Mouse (Mus musculus): ENCODE data around the gene Rps6ka1.

Gene Rps6ka1

DNA sequence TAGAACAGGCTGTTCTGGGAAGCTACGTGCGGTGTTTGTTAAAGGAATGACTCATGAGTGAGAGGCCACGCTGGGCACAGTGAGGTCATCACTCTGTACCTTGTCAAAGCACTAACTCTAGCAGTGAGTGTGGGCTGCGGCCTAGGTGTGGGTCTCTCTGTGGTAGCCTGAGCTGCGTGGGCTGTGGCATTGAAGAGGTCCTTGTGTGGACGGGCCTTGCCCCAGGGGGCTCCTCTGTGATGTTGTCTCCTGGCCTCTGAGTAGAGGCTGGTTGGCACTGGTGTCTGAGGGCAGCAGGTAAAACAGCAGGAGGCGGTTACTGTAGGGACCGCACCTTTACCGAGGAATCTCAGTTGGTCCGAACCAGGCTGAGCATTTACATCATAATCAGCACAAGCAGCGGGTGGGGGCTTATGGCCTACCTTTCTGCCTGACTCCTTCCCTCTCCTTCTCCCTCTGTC is 9.9 kb upstream of the Rps6ka1 start:
- no peak for DNase-seq (ENCODE audit: low spot score)

DNA sequence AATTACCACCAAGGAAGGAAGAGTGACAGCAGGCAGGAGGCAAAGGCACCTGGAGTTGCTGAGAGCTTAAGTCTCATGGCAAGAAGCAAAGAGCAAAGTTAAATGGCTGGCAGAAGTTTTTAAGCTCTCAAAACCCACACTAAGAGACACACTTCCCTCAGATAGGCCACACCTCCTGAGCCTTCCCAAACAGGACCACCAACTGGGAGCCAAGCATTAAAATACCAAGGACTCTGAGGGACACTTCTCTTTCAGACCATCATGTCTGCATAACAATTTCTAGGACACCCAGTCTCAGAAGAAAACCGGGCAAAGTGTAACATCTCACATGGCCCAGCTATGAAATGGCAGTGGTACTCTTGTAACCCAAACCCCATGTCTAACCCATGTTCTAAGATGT is 9.4 kb upstream of the Rps6ka1 start:
- no peak for DNase-seq (ENCODE audit: low spot score)

DNA sequence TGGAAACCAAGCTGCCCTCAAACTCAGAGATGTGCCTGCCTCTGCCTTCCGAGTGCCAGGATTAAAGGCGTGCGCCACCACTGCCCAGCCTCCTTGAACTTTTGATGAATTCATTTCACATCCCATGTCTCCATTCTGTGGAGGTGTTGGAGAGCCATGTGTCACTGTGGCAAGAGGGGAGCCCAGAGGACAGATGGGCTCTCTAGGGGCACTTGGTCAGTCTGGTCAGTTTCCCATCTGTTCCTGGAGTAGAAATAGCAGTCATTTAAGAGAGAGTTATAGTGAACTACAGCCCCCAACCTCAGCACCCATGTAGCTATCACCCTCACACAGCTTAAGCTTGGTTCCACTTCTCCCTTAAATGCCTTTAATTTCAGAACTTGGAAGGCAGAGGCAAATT is 8.4 kb upstream of the Rps6ka1 start:
- DNase-seq (ENCODE audit: low spot score), result no peak

DNA sequence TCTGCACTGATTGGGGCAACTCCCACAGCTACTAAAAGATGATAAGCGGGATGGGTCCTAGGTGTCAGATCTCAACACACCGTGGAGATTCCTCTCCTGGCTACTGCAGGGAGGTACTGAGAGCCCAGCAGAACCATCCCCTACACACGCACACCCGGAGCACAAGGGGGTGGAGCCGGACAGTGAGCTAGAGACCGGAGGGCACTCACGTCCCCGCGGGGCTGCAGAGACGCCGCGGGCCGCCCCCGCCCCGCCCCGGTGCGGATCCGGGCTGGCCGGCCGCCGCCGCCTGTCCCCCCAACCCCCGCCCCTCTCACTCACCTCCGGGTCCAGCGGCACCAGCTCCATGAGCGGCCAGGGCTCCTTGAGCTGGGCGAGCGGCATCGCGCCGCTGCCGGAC is 348 bp downstream of the Rps6ka1 start:
- no peak for DNase-seq (ENCODE audit: low spot score)

DNA sequence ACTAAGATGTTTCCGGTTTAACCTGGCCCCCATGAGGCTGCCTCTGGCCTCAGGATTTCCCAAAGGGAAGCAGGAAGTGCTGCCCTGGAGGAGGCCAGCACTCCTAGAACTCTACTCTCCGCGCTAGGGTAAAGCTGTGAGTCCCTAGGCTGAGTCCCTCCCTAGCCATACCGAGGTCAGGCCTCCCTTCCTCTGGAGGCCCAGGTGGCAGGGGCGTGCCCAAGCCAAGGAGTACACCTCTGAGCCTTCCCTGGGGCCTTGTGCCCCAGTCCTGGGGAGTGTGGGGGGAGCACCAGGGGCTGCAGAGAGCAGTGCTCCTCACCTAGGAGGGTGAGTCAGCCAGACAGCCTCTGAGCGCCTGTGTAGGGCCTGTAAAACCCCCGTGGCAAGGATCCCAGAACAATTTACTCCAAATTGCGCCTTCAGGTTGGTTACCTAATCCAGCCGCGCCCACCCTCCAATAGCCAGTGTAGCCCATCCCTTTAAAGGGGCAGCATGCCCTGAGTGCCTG is 1.6 kb downstream of the Rps6ka1 start:
- DNase-seq (ENCODE audit: low spot score), result no peak

DNA sequence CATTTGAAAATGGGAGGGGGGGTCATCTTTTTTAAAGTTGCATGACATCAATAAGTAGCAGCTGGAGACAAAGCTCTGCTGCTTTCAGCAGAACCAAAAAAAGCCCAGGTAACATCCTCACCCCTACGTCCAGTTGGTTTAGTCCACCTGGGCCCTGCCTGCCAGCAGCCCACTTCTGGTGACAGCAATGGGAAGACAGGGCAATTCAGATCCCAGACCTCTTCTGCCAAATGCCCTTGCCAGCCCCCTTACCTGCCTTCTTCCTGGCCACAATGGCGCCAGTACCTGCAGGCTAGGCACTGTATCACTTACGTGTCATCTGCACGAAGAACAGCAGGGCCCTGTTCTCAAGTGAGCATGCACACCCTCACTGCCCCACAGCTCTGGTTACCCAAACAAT is 2.3 kb downstream of the Rps6ka1 start:
- DNase-seq (ENCODE audit: low spot score), result no peak

DNA sequence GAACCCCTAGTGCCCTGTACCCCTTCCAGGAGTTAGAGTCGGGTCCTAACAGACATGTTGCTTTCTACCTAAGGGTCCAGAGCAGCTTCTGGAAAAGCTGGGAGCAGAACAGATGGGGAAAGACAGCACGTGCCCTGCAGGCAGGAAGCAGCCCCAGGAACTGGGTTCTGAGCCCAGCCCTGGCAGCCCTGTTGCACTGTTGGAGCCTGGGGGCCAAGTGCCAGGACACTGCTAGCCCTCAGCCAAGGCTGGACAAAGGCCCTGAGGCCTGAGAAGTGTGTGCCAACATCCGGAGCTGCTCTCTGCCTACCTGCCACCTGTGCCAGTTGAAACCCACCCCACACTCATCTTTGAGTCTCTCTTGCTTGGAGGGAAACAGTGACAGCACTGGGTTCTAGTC is 2.7 kb downstream of the Rps6ka1 start:
- DNase-seq (ENCODE audit: low spot score), result no peak

DNA sequence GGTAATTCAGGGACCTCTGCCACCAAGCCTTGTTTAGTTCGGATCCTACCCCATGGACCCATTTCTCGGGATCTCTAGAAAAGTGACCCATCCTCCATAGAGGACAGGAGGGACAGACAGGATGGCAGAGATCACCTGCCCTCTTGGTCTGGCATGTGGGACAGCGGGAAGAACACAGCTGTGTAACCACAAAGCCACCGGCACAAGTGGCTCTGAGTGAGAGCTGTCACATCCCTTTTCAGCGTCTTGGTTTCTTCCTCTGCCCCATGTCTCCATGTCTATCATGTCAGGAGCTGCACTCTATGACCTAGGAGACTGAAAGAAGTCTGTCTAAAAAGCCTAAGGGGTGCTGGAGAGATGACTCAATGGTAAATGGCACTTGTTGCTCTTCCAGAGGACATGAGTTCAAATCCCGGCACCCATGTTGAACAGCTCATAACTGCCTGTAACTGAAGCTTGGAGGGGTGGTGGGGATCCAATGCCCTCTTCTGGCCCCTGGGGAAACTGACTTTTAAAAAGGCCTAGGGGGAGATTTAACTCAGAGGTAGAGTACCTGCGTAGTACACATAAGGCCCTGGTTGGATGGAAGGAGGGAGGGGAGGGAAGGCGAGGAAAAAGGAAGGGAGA is 3.4 kb downstream of the Rps6ka1 start:
- DNase-seq (ENCODE audit: low spot score), result no peak

DNA sequence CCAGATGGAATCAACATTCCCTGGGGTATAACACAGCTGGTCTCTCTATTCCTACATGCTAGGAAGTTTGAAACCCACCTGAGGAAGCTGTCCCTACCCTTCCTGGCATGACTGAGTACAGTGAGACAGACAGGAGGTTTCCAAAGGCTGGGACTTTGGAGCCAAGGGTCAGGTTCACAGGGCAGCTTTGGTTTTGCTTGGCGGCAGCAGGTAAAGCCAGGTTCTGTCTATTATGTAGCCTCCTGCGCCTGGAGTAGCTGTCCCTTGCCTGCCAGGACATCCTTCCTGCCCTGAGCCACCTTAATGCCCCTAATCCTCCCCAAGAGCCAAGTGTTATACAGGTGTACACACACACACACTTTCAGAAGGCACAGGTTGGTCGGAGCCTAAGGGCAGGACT is 5.7 kb downstream of the Rps6ka1 start:
- DNase-seq (ENCODE audit: low spot score), result no peak

DNA sequence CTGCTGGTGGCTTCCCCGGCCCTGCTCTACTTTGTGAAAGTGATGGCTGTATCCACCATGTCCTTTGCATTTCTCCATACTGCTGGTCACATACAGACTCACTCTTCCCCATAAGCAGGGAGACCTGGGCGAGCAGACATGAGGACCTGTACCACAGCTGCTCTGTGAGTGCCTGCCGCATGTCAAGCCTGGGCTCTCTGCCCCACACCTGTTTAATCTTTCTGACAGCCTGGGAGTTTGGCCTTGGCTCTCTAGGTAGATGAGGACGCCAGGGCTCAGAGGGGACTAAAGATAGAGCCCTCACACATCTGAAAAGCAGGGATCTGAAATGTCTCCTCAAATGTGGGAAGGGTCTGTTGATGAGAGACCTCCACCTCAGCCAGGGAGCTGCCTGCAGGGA is 6.2 kb downstream of the Rps6ka1 start:
- no peak for DNase-seq (ENCODE audit: low spot score)

DNA sequence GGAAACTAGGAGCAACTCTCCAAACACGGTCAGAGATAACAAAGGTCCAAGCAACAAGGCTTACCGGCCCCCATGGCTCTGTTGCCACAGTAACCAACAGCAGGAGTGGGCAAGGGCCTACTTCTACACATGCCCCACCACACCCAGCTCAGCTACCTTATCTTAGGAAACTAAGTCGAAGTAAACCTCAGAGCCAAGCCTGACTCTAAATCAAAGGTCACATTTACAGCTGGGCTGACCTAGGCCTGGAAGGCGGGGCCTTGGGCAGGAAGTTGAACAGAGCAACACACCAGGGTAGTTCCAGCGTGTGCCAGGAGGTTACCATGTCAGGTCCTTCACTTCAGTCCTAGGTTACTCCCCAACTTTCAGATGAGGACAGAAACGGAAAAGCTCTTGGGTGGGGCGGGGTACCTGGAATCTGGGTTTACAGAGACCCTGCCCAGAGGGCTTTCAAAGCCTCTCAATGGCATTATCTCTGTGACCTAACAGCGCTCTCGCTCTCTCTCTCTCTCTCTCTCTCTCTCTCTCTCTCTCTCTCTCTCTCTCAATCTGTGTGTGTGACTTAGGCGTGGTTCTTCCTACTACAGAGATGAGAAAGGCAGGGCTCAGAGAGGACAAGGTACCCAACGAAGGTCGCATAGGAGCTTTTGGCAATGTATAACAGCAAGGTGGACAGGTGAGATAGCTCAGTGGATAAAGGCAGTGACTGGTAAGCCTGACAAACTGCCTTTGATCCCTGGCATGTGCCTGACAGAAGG is 8.3 kb downstream of the Rps6ka1 start:
- DNase-seq (ENCODE audit: low spot score), result no peak

DNA sequence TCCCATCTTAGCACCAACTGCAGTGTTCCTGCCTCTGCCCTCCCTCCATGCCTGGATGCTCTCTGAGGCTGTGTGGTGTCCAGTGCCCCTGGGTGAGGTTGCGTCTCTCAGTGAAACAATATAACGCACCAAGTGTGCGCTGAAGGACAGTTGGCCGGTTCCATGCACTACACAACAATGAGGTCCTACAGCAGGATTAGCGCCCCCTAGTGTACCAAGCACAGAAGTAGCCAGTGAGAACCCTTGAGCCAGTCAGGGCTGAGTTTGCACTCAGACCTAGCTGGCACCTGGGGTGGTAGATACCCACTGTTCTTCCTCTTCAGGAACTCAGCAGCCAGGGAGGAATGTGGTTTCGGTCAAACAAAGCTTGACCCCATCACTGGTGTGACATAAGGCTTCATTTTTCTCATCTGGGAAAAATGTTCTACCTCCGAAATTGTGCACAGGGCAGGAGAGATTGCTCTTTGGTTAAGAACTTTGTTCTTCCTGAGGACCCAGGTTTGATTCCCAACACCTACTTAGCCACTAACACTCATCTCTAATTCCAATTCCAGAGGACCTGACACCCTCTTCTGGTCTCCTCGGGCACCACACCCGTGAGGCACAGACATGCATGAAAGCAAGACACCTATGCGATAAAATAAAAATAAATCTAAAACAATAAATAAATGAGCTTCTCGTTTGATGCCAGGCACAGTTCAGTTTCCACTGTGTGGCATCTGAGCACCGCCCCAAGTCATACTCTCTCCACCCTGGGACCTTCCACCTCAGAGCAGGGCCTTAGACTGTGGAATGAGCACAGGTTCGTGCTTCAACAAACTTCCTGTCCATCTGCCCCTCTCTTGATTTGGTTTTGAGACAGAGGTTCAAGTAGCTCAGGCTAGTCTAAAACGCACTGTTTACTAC is 9.5 kb downstream of the Rps6ka1 start:
- no peak for DNase-seq (ENCODE audit: low spot score)

DNA sequence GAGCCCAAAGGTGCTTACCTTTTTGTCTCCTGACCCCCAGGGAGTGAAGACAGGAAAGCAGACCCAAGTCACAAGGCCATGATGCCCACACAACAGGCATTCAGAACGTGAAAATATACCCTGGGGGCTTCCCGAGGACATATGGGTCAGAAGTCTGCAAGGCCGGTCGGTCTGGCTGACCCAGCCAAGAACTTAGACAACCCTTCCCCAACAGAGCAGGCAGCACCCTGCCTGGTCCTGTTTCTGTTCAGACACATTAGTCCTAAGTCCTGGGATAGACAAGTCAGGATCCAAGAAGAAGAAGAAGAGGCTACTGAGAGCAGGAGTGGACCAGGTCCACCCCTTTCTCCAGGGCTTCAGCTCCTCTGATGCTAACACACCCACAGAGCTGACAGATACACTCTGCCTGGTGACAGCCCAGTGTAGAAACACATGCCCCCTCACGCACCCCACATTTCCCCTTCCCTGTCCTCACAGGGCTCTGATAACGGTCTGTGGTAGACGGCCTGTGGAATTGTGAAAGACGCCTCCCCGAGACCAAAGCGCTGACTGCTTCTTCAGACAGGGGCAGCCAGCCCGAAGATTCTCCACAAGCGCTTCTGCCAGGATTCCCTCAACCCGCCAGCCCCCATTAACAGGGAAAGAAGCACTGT is 12.6 kb downstream of the Rps6ka1 start:
- no peak for DNase-seq (ENCODE audit: low spot score)

DNA sequence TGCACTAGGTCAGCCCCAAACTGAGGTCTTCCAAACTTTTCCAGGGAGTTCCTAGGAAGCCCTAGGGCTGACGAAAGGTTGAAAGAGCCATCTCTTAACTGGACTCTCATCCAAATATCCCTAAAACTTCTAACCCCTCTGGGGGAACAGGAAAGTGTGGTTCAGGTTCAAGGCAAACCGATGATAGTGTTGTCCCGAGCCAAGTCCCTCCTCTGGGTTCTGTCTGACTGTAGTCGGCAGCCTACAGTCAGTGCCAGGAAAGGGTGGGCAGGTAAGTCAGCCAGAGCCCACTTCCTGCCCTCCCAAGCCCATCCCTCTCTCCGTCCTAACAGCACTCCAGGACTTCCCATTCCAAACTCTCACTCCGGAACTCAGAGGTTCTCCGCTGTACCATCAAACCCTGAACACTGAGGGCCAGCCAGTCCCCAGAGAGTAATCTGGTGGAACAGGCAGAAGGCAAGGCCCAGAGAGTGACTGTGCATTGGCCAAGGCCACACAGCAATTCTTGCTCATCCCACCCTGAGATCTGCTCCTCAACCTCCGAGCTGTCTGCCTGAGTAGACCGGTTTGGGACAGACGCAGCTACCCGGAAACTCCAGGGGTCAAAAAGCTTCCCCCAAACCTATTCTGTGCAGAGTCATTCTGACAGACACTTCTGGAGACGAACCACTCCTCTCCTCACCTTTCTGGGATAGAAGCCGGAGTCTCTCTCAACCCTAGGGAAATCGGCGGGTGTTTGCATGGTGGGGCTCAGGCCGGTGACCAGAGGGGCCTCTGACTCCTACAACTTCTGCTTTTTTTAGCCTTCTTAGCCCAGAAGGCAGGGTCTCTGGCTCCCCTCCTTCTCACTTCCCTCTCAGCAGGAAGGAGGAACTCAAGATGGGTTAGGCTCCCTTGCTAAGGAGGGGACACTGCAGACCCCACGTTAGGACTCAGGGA is 13.4 kb downstream of the Rps6ka1 start:
- DNase-seq (ENCODE audit: low spot score), result no peak

DNA sequence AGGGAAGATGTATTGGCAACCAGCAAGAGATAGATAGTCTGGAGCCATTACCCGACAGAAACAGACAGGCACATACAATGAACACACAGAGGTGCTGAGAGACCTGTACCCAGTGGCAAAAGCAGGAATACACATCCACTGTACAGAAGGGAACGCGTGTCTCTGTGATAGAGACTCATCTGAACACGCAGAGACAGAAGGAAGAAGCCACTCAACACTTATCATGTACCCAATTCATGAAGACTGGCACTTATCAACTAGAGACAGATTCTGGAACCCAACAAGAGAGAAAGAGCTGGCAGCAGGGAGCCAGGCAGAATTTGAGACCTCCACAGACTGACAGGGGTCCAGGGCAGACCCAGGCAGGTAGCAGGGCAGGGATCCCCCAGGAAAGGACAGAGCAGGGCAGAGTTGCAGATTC is 14.2 kb downstream of the Rps6ka1 start:
- DNase-seq (ENCODE audit: low spot score), result no peak

DNA sequence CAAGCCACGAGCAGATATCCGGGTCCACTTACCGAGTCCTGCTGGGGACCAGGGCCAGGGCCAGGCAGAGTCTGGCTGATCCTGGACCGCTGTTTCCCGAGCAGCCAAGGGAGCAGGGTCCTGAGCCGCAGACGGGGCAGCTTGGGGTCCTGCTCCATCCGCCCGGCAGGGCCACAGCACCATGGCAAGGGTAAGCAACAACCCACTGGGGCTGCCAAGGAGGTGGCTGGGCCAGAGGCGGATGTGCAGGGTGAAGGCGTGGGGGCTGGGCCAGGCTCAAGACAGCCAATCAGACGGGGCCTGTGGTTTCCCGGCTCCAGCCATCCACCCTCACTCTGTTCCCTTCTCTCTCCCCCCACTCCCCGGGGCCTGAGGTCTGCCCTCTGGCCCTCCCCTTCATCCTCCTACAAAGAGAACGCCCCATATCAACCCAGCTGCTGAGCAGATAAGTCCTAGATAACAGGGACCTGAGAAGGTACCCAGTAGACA is 14.7 kb downstream of the Rps6ka1 start:
- no peak for DNase-seq (ENCODE audit: low spot score)

DNA sequence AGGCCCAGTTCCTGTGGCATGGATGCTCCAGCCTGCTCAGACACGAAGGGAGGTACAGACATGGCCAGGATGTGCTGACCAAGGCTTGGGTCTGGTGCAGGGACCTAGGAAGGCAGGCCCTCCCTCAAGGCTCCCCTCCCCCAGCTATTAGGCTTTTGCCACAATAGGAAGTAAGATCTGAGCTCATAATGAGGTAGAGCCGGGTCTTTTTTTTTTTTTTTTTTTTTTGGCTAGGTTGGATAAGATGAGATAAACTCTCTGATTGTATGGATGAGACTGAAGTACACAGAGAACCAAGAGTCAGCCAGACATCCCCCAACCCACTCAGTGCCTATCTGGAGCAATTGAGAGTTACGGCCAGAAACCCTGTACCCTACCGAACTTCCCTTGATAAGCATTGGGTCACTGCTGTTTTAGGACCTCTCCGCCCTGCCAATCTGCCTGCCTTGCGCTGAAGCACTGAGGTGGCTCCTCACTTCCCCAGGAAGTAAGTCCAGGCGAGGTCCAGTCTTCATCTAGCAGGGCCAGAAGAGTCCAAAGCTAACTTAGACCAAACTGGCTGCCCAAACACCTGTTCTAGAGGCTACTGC is 15.3 kb downstream of the Rps6ka1 start:
- no peak for DNase-seq (ENCODE audit: low spot score)

DNA sequence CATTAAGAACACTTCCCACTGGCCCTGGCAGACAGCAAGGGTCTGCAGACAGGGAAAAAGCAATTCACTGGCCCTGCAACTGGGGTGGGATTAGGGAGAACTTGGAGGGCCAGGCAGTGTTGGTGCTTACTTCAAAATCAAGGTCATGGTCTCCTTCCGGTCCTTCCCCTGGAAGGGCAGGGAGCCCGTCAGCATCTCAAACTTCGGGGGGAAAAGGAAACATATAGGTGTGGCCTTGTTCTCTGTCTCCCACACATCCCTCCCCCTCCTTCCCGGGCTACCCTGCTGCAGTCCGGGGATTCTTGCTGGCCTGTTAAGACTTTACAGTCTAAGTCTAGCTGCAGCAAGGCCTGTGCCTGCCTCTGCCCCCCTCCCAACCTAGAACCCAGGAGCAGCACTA is 22.4 kb downstream of the Rps6ka1 start:
- no peak for DNase-seq (ENCODE audit: low spot score)

DNA sequence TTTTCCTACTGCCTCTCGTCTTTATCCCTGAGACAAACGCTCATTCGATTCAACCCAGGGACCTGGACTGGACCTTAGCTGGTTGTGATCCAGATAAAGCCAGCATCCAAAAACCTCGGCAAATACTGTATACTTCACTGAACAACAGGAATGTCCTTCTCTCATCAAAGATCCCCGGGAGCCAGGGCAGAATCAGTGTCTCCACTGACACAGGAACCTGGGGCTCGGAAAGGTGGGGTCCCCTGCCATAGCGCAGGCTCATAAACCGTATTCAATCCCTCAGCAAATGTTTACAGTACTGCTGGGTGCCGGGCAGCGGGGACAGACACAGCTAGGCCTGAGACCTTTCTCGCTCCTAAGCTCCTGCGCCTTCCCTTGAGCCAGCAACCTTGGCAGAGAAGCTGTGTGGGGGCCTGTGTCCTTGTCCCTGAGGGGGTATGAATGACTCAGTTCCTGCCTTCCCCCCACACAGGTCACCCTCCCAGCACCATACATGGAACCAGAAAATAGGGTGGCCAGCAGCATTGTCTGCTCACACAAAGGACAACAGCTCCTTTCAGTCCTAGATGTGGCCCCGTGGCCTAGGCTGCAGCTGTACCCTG is 23.1 kb downstream of the Rps6ka1 start:
- DNase-seq (ENCODE audit: low spot score), result peak; percentile 46

DNA sequence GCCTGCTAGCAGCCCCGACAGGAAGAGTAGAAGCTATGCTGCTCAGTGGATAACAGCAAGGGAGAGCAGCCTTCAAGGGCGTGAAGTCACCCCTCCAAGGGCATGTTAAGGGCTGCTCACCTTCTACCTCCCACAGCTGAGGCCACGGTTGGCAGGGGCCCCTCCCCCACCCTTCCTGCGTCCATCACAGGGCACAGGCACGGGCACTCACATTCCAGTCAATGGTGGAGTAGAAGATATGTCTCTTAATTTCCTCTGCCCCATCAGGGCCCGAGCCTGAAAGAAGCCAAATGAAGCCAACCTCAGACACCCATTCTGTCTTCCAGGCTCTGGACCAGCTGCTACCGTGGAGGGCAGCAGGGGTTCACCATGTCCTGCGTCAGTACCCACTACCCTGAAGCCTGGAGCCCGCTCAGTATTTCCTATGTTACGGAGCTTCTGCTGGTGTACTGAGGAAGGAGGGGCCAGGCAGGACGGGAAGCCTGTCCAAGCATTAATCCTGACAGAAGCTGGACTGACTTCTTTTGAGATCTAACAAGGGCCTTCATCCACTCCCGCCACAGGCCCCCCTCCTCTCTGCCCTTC is 23.7 kb downstream of the Rps6ka1 start:
- no peak for DNase-seq (ENCODE audit: low spot score)
